Mouse (Mus musculus) embryo, embryonic 11.5 days (tissue): ENCODE data around the gene Zg16.
"Not testable (repeated sequence)": the region's sequence is repeated elsewhere in the genome, so short reads cannot be mapped to it uniquely, and the experiment has no call there.

Experiments
- DNase-seq: peaks from one replicate; pipeline ENCODE4 v3.0.0-alpha.2; 2012; ENCODE audit warnings: low read depth, low spot score

Gene Zg16

DNA sequence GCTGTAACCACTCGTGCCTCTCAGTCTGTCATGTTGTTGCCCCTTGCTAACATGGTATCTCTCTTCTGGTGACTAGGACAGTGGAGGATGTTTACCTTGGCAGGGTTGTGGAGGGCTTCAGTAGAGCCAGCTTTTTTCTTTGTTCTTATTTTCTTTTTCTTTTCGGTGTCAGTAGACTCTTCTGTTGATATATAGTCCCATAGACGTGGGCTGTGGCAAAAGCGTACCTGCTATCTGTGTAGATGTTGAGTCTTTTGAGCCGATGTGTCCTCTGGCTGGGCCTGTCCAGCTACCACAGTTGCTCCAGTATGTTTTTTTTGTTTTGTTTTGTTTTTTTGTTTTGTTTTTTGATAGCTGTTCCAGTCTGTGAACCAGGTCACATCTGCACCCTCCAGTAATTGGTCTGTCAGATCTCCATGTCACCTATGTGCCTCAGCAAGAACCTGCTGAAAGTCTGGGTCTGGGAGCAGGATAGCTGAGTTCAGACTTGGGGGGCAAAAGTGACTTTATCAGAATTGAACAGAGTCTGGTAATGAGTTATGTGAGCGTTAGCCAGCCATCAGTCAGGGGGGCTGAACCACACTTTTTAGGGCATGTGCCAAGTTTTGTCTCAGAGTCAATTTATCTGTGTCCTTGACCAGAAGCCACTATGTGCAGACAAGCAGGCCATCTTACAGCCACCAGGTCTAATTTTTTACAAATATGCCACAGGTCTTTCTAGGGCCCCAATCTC lies at the start of gene Zg16:
Gene Zg16 (minus strand): TSS at position 51 of the 733 bp plus-strand sequence.
- DNase-seq = not testable (repeated sequence)

GRCm38 (mm10) chr7:127136181-127137071 lies 49.3 kb upstream of the Zg16 start:
- DNase-seq = no peak

GRCm38 (mm10) chr7:127134821-127135447 lies 47.8 kb upstream of the Zg16 start:
- no peak for DNase-seq

DNA sequence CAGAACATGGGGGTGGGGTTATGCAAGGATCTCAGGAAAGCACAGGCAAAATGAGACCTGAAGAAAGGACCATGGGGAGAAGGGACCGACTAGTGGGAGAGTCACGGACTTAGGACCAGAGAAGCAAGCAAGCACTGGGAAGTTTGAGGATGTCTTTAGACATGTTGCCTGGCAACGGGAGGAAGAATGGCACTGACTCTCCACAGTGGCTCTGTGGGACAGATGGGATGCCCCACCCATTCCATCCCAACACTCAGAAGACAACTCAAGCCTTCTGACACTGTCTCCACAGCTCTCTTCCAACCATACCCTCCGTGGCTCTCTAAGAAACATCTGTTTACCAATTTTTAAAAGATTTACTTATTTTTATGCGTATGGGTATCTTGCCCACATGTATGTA lies 46.0 kb upstream of the Zg16 start:
- no peak for DNase-seq

- DNase-seq = no peak
Observed at GRCm38 (mm10) chr7:127129638-127130037, 42.5 kb upstream of the Zg16 start.

DNA sequence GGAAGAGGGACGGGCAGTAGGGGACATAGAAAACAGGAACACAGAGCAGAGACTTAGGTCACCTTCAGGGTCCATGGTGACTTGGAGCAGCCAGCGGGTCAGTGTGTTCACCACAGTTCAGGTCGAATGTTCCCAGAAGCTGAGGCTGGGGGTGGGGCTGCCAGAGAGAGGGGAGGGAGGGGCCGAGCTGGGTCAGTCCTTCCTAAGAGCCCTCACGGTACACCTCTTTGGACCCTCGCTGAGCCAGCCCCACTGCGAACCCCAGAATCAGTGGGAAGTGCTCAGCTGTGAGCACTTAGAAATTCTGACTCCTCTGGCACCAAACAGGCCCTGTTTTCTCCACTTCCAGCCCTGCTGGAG lies 34.8 kb upstream of the Zg16 start, which contains the start of gene Qprt:
Gene Qprt (minus strand): TSS at position 316 of the 360 bp plus-strand sequence.
- no peak for DNase-seq

GRCm38 (mm10) chr7:127121061-127121910 lies 34.2 kb upstream of the Zg16 start:
- no peak for DNase-seq

DNA sequence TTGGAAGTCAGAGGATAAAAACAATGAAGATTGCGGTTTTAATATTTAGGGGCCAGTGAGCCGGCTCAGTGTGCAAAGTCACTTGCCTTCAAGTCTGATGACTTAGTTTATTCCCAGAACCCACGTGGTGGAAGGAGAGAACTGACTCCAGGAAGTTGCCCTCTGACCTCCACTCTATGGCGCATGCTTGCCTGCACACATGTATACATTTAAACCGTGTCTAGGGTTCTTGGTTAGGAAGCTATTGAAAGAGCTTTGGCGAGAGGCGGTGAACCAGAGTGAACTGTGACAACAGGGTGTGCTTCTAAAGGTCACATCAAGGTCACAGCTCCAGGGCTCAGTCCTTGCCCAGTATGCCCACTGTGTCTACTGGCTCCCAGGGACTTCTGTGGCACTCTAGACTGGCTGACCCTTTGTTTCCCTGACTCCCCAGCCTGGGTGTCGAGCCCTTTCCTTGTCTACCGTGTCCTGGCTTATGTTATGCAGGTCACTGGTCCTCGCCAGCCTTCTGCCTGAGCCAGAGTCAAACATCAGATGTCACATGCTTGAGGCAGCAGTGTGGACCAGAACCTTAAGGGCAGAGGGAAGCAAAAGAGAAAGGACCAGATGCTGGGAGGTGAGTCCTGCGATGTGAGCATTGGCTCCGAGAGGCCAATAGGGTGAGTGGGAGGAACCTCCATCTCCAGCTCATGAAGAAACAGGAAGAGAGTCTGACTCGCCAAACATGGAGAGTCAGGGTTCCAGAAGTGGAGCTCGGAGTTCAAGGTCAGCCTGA lies 31.7 kb upstream of the Zg16 start:
- DNase-seq = no peak

- DNase-seq = no peak
Observed at GRCm38 (mm10) chr7:127117948-127118347, 30.8 kb upstream of the Zg16 start.

GRCm38 (mm10) chr7:127116331-127116935 lies 29.3 kb upstream of the Zg16 start:
- no peak for DNase-seq

DNA sequence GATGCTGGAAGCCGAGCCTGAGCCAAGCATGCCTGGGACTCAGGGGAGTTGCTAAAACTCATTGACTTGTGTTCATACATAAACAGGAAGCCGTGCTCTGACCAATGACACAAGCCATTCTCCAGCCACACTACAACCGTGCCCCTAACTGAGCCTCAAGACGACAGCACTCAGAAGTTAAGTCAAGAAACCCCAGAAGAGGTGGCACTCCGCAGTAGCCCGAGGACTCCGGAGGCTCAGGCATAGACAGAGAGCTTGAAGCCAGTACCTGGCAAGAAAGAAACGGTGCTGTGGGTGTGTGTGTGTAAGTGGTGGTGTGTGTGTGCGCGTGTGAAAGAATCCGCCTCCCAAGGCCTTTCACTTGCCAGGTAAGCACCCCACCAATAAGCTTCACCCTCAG lies 27.8 kb upstream of the Zg16 start:
- no peak for DNase-seq

- no peak for DNase-seq
Observed at GRCm38 (mm10) chr7:127113614-127114259, 26.6 kb upstream of the Zg16 start.

DNA sequence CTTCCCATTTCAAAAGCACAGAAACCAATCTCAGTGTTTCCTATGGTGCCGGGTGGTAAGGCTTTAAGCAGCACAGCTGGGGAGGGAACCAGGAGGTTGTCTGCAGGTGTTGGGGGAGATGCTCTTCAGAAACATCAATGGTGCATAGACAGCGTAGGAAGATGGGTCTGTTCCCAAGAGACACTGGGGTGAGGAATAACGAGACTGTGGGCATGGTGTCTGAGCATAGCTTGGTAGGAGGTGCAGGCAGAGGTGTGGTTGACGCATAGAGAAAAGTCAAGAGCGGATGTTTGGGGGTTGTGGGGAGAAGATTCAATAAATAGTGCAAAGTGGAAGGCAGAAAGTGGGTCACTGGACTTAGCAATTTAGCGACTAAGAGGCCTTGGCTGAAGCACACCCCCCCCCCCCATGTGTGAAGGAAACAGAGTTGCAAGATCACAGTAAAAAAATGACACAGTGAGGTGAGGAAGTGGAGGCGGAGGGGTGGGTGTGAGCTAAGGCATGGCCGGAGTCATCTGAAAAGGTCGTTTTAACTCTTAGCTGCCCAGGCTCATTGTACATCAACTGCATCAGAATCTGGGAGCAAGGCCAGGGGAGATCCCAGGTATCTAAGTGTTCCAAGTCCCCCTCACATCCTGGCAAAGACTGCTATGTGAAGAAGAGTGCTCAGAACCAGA lies 25.9 kb upstream of the Zg16 start:
- no peak for DNase-seq

DNA sequence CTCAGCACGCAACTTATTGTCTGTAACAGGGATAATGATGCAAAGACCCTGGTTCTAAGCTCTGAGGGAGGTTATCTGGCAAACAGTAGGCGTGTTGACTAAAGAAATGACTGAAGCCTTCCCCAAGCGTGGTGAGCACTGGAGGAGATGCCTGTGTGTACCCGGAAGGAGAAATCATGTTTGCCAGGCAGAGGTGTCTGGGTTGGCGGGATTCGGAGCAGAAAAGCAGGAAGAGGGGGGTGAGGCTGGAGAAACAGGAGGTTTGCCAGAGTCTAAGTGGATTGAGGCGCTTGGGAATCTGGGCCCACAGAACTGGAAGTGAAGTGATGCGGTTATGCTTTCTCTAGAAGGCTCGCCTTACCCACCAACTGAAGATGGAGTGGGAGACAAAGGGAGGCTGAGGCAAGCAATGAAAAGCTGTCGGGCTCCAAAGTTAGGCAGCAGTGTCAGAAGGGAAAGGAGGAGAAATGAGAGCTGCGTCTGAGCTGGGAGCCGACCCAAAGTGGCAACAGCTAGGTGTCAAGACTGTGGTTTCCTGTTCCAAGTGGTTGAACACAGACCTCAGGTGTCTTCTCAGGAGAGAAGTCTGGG lies 25.2 kb upstream of the Zg16 start:
- no peak for DNase-seq

- DNase-seq = no peak
Observed at GRCm38 (mm10) chr7:127111461-127111860, 24.3 kb upstream of the Zg16 start.

- DNase-seq = peak; percentile 66
Observed at GRCm38 (mm10) chr7:127110239-127111007, 23.3 kb upstream of the Zg16 start.

DNA sequence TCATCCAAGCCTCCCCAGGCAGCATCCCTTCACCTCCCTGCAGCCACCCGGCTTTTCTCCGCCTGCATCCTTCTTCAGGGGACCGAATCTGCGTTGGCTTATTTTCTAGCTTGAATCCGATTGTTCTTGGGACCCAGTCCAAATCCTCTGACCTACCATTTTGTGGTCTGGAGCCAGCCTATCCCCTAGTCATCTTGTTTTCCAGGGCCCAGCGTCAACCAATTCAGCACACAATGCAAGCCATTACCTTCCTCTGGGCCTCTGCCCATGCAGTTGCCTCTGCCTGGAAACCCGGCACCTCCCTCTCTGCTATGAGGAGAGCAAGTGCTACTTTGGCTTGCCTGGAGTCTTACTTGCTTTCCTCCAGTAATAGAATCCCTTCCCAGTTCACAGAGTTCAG lies 18.4 kb upstream of the Zg16 start:
- DNase-seq = no peak
